Mouse (Mus musculus) limb, embryonic 14.5 days (tissue): ENCODE results near the gene Igdcc4. TPM values are rescaled to one million over a fixed set of nuclear protein-coding genes. Genes with fewer than 3 reads are reported as not detected.
"Not testable (repeated sequence)": the region's sequence is repeated elsewhere in the genome, so short reads cannot be mapped to it uniquely, and the experiment has no call there.

Source experiments
- ATAC-seq: fragments of 200-750 bp; cut with Nextera tagmentation; 2 replicates; pipeline ENCODE4 v1.8.0; 2017; ENCODE audit warnings: low read depth, moderate number of reproducible peaks, moderate TSS enrichment; ENCODE audit not compliant: low FRiP score
- DNase-seq: peaks from one replicate; pipeline ENCODE4 v3.0.0-alpha.2; 2015; ENCODE audit warnings: low spot score
- H3K27ac ChIP-seq: fragments of 300-500 bp; sonication (generic); replicated peaks from 2 replicates; pipeline ENCODE4 v1.5.1; 2014; ENCODE audit warnings: low read depth, mild to moderate bottlenecking, low read length, moderate library complexity, mixed read lengths
- H3K27me3 ChIP-seq: fragments of 300-500 bp; sonication (generic); 2 replicates; pipeline ENCODE4 v1.6.1; 2014; ENCODE audit warnings: low read length, mixed read lengths; ENCODE audit not compliant: control insufficient read depth, insufficient read depth
- H3K36me3 ChIP-seq: fragments of 300-500 bp; sonication (generic); 2 replicates; pipeline ENCODE4 v1.6.1; 2014; ENCODE audit warnings: mild to moderate bottlenecking, low read length, moderate library complexity, mixed read lengths; ENCODE audit not compliant: control insufficient read depth, insufficient read depth
- H3K4me1 ChIP-seq: fragments of 300-500 bp; sonication (generic); 2 replicates; pipeline ENCODE4 v1.6.1; 2014; ENCODE audit warnings: antibody characterized with exemption, low read length, mixed read lengths; ENCODE audit not compliant: control insufficient read depth, insufficient read depth
- H3K4me2 ChIP-seq: fragments of 300-500 bp; sonication (generic); replicated peaks from 2 replicates; pipeline ENCODE4 v1.6.1; 2014; ENCODE audit warnings: low read depth, mild to moderate bottlenecking, low read length, moderate library complexity; ENCODE audit not compliant: severe bottlenecking
- H3K4me3 ChIP-seq: fragments of 300-500 bp; sonication (generic); replicated peaks from 2 replicates; pipeline ENCODE4 v1.5.1; 2014; ENCODE audit warnings: low read length
- H3K9ac ChIP-seq: fragments of 300-500 bp; sonication (generic); 2 replicates; pipeline ENCODE4 v1.6.1; 2014; ENCODE audit warnings: mild to moderate bottlenecking, low read depth, low read length, moderate library complexity; ENCODE audit not compliant: severe bottlenecking
- H3K9me3 ChIP-seq: fragments of 300-500 bp; sonication (generic); 2 replicates; pipeline ENCODE4 v1.6.1; 2016; ENCODE audit warnings: low read length; ENCODE audit not compliant: control insufficient read depth
- POLR2A ChIP-seq: fragments of 200-500 bp; IDR thresholded peaks from 2 replicates; pipeline ENCODE4 v1.8.0; 2012; ENCODE audit warnings: inconsistent platforms, mild to moderate bottlenecking, moderate library complexity, borderline replicate concordance; ENCODE audit not compliant: insufficient read depth, insufficient read length; ENCODE audit errors: extremely low read depth
- WGBS: fragments of 180-500 bp; shearing (Covaris S2); extraction: QIAGEN DNeasy Blood & Tissue Kit; methylation state at CpG from one replicate; pipeline ENCODE4 v1.1.7; 2014; 5-methylcytosine and 5-hydroxymethylcytosine counted together
- polyA plus RNA-seq, 2 experiments: library from polyadenylated mRNA; depleted of rRNA in 1 of 2; stranded (reverse) in 1 of 2; unstranded in 1 of 2; fragments of >200 nt; fragmentation: Nextera tagmentation in 1 of 2; extraction: Ambion mirVana in 1 of 2; gene quantifications; 2 replicates each; pipeline versions ENCODE4 v1.2.1 to v1.2.3; 2012 to 2014

The Igdcc4 gene
- polyA plus RNA-seq, 2 experiments = 47.5 to 71.0 TPM

GRCm38 (mm10) chr9:65074855-65075493 is 26.3 kb upstream of the Igdcc4 start:
- Histone ChIP-seq H3K36me3 (peaks cover 91% of the 10 kb centered on the region), H3K4me1 (no peaks in the 10 kb centered on the region), H3K9ac (no peak overlapping the region), H3K4me3 (no peak overlapping the region), H3K27me3 (no peaks in the 10 kb centered on the region), H3K4me2 (no peak overlapping the region), H3K9me3 (no peaks in the 10 kb centered on the region), H3K27ac (no peak overlapping the region)
- DNase-seq = no peak
- WGBS = 87% methylated on average over 6 of the region's 6 CpGs
- no peak for ATAC-seq
- no peak for TF ChIP-seq POLR2A

- no peak overlapping the region for H3K27ac ChIP-seq
- WGBS = 85% methylated on average over 5 of the region's 5 CpGs
- H3K27me3 ChIP-seq = no peaks in the 10 kb centered on the region
- H3K4me1 ChIP-seq = no peaks in the 10 kb centered on the region
- no peak for ATAC-seq
- peaks cover 94% of the 10 kb centered on the region for H3K36me3 ChIP-seq
- no peaks in the 10 kb centered on the region for H3K9me3 ChIP-seq
- H3K4me2 ChIP-seq = no peak overlapping the region
- H3K4me3 ChIP-seq = no peak overlapping the region
- no peak for TF ChIP-seq POLR2A
- DNase-seq = no peak
- no peak overlapping the region for H3K9ac ChIP-seq
Observed at GRCm38 (mm10) chr9:65077536-65077935, 23.8 kb upstream of the Igdcc4 start.

GRCm38 (mm10) chr9:65080141-65080540 is 21.1 kb upstream of the Igdcc4 start:
- ATAC-seq, DNase-seq, H3K4me2 ChIP-seq, H3K4me1 ChIP-seq, H3K4me3 ChIP-seq, H3K9ac ChIP-seq, H3K9me3 ChIP-seq, H3K27me3 ChIP-seq, H3K27ac ChIP-seq: not testable (repeated sequence)
- 92% methylated on average over 2 of the region's 2 CpGs for WGBS
- H3K36me3 ChIP-seq = peaks cover 87% of the 10 kb centered on the region

- H3K27ac ChIP-seq = no peak overlapping the region
- H3K9me3 ChIP-seq = no peaks in the 10 kb centered on the region
- WGBS = 87% methylated on average over 18 of the region's 18 CpGs
- H3K36me3 ChIP-seq = peaks cover 59% of the 10 kb centered on the region
- no peak for TF ChIP-seq POLR2A
- no peak for DNase-seq
- H3K4me2 ChIP-seq = no peak overlapping the region
- no peak for ATAC-seq
- no peaks in the 10 kb centered on the region for H3K27me3 ChIP-seq
- H3K4me3 ChIP-seq = no peak overlapping the region
- H3K4me1 ChIP-seq = no peaks in the 10 kb centered on the region
- H3K9ac ChIP-seq = no peak overlapping the region
Observed at GRCm38 (mm10) chr9:65083075-65083765, 18.1 kb upstream of the Igdcc4 start.

- WGBS = 50% methylated on average over 7 of the region's 7 CpGs
Observed at GRCm38 (mm10) chr9:65084198-65084807, 17.0 kb upstream of the Igdcc4 start.

More at GRCm38 (mm10) chr9:65084198-65084807, 17.0 kb upstream of the Igdcc4 start:
- no peak for DNase-seq
- Histone ChIP-seq H3K27ac (no peak overlapping the region), H3K36me3 (peaks cover 48% of the 10 kb centered on the region), H3K9me3 (no peaks in the 10 kb centered on the region), H3K4me1 (no peaks in the 10 kb centered on the region), H3K9ac (no peak overlapping the region), H3K4me3 (no peak overlapping the region), H3K4me2 (no peak overlapping the region), H3K27me3 (no peaks in the 10 kb centered on the region)
- no peak for TF ChIP-seq POLR2A
- no peak for ATAC-seq
